Mouse (Mus musculus): ENCODE results near the gene Rin3.

The Rin3 gene

DNA sequence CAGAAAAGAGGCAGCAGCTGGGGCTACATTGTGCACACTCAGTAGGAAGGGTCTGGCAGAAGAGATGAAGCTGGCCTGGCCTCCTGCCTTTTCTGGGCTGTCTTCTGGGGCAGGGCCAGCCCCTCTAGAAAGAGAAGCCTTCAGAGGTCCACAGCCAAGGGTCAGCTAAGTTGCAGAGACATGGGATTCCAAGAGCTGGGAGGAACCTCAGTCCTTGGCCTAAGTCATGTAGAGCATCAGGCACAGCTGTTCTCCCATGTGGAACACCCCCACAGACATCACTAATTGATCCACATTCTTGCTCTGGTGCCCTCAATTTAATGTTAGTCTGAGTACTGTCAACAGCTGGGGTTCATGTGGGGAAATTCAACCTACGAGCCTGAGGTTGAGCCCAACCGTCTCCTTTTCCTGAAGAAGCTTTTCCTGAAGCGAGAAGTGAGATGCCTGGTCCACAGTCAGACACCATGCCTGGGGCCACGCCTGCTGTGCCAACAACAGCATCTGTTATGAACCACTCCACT, 20.0 kb downstream of the Rin3 start:
- DNase-seq (ENCODE audit: low spot score) = no peak

DNA sequence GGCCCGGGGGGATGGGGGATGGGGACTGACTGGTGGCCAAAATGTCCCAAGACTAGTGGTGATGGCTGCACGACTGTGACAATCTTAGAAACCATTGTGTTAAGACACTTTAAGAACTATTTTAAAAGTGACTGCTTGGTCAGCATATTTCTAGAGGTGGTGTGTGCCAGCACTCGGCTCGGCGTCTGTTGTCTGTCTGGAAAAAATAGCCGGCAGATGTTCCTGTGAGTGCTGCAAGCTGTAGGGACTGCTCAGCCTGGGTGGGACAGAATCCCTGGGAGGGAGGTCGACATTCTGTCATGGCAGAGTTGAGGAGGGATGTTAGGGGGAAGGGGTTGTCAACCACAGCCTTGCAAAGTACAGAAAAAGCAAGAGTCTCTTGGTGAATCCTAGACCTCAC, 21.0 kb downstream of the Rin3 start:
- no peak for DNase-seq (ENCODE audit: low spot score)

DNA sequence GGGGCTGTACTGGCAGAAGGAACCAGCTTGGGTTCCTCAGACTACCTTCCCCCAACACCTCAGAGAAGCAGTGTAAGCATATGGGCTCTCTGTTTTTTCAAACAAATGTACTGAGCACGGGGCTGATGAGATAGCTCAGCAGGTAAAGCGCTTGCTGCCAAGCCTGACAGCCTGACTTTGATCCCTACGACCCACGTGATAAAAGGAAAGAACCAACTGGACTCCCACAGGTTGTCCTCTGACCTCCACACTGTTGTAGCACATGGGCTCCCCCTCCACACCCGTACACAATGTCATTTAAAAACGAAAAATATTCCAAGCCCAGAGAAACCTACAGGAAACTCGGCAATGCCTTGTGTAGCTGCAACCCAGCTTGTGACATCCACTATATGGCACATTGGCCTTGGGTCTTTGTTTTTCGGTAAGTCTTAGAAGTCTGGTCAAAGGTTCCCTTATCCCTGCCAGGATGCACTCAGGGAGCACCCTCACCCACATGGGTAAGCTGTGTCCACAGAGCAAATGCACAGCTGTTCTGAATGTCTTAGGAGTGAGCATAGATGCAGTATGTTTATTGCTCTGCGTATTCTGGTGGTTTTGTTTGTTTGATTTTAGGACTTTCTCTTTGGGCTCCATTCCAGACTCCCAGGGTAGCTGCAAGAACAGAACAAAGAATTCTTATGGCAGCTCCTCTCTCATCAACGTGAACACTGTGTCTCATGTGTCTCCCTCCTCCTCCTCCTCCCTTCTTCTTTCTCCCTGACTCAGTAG, 22.4 kb downstream of the Rin3 start:
- DNase-seq (ENCODE audit: low spot score) = no peak

DNA sequence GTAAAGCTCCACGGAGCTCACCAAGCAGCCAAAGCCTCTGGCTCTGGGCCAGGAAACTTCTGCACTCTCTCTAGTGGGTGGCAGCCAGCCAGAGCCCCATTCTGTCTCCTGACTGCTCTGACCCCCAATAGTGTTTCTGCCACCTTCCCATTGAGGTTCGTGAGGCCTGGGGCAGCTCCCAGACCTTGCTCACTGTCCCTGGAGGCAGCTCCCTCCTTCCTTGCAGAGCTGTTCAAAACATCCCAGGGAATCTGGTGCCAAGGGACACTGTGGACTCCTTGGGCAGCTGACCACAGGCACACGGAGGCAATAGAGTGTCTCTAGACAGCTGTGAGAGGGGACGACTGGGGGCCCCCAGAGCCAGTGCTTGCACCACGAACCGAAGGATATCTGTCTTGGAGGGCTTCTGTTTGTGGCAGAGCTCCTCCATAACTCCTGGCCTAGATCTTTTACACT, 25.2 kb downstream of the Rin3 start:
- DNase-seq (ENCODE audit: low spot score) = no peak

DNA sequence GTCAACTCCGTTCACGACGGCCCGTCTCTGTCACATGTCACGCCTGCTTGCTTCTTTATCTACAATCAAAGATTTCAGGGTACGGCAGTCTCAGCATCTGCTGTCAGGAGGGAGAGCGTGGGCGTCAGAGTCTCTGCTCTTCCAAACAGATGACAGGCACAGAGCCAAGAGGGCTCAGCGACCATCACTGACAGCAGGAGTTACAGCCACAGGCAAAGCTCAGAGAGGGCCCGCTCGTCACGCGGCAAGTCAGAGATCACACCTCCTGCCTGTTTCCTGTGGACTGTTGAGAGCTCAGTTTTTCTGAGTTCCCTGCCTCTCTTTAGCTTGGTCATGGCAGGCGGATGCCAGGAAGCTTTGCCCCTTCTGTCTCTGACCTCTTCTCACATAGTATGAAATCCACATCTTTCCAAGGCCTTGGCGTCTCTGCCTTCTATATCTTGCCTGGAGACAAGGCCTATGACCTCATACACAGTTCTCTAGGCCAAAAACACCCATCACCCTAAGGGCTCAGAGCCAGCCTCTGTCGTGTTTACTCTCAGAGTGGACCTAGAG, 25.7 kb downstream of the Rin3 start:
- DNase-seq (ENCODE audit: low spot score) = no peak

DNA sequence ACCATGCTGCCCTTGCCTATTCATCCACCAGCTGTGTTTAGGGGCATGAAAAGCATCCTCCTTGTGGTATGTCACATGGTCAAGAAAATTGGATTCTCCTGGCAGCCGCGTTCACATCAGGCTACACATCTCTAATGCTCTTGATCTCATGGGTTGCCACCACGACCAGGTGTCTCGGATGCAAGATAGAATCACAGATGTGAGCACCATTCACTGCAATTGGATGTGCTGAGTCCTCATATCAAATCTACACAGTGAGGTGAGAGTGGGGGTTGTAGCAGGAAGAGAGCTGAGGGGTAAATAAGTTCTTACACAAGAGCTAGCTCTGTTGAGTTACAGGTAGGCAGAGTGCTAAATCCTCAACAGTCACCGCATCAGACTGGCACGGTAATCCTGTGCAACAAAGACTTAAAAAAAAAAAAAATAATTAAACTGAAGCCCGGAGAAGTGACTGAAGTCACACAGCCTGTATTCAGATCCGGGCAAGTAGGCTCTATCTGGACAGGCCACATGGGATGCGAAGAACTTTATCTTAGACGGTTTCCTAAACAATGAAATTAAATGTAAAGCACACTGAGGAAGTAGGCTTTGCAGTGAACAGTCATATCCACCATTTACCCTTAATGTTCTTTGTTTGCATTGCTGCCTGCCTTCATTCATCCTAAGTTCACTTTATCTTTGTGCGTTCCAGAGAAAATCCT, 26.4 kb downstream of the Rin3 start:
- no peak for DNase-seq (ENCODE audit: low spot score)

DNA sequence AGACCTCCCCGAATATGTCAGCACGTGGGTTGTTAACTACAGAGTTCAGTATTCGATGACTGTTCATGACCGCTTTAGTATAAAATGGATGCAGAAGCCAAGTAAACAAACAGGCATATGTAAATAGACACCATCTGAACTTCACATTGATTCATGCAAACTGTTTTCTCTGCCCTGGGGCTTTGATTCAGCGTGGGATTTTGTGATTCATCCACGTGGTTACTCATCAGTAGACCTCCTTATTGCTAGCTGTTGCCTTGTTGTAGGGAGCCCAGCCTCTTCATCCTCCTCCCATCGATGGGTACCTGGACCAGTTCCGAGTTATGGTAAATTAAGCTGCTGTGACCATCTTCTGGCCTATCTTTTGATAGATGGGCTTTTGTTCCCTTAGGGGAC, 26.9 kb downstream of the Rin3 start:
- no peak for DNase-seq (ENCODE audit: low spot score)

DNA sequence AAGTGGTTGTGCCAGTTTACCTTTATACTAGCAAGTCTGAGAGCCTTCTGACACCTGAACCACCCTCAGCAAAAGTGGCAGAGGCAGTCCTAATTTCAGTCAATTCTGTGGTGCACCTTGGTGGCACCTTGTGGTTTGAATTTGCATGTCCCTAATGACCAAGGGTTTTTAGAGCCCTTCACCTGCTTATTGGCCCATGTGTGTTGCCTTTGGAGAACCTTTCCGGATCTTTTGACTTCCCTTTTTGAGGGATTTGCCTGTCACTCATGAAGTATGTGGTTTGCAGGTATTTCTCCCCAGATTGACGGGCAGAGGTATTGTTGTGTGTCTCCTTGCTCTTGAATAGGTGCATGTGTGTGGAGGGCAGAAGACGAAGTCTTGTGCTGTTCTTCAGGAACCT, 27.4 kb downstream of the Rin3 start:
- no peak for DNase-seq (ENCODE audit: low spot score)

DNA sequence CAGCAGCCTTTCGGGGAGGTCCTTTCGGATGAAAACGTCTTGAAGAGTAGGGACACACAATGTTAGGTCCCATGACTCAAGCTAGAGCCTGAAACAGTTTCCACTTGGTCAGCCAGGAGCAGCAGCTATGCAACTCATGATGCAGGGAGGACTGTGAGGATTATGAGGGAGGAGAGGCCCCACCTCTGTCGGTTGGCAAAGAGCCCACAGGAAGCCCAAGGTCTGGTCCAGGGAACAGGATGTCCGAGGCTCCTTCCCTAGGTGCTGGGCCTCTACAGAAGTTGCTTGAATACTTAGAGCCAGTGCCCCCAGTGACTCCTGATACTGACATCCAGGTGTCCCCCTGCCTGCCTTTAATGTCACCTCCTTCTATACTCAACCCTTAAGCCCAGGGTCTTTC, 28.6 kb downstream of the Rin3 start:
- no peak for DNase-seq (ENCODE audit: low spot score)

DNA sequence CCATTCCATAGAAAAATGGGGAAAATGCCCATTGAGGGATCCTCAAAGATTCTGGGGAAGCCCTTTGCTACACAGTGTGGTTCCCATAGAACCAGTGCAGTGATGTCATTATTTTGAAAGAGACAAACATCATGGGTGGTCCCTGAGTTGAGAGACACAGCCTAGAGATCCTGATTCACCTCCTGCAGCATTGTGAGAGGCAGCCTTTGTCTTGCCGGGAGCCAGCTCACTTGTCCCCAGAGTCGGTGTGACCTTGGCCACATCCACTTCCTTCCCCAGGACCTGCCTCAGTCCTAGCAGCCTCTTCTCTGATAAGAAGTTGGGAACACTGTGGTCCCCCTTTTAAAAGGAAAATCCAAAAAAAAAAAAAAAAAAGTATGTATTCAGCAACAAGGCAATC, 36.3 kb downstream of the Rin3 start:
- DNase-seq (ENCODE audit: low spot score) = no peak

DNA sequence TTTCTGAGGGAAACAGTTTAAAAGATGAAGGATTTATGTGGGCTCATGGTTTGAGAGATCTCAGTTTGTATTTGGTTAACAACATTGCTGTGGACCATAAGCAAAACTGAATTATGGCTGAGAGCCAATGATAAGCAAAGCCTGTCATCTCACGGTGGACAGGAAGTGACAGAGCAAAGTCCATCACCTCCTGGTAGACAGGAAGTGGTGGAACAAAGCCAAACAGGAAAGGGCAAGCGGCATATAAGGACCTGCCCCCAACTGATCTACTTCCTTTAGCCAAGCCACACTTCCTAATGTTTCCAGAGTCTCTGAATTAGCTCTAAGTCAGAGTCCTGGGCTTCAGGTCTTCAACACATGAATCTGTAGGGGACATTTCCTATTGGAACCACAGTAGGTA, 37.1 kb downstream of the Rin3 start:
- no peak for DNase-seq (ENCODE audit: low spot score)

DNA sequence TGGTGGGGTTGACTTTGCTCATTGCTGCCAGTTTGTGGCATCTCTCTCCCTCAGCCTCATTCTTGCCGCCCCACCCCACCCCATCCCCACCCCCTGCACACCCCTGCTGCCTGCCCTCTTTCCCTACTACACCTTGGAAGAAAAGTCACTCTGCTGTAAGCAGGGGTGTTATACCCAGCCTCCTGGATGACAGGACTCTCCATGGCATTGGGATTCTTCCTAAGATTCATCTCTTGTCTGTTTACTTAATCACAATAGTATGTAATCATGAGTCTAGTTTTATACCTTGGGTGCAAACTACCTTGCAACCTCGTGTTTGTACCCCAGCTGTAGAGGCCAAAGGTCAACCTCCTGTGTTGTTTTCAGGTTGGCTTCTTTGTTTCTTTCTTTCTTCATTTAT, 37.5 kb downstream of the Rin3 start:
- no peak for DNase-seq (ENCODE audit: low spot score)

DNA sequence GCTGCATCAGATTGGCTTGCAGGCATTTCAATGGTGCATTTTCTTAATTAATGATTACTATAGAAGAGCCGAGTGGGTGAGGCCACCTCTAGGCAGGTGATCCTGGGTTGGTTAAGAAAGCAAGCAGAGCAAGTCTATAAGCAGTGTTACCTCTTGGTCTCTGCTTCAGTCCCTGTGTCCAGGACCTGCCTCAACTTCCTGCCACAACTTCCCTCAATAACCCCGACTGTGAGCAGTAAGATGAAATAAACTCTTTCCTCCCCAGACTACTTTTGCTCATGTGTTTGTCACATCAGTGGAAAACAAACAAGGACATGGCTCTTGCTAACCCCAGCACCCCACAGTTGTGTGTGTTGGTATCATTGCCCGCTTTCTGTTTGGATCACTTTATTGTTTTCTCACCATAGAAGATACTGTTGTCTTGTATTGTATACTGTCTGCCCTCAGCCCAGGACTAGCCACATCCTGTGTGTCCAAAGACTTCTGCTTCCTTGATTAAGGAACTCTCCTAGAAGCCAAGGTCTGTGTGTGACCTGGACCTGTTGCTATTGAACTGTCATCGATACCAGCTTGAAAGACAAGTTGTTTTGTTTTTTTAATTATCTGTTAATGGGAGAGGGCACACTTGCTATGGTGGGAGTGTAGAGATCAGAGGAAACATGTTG, 38.3 kb downstream of the Rin3 start:
- DNase-seq (ENCODE audit: low spot score) = no peak

DNA sequence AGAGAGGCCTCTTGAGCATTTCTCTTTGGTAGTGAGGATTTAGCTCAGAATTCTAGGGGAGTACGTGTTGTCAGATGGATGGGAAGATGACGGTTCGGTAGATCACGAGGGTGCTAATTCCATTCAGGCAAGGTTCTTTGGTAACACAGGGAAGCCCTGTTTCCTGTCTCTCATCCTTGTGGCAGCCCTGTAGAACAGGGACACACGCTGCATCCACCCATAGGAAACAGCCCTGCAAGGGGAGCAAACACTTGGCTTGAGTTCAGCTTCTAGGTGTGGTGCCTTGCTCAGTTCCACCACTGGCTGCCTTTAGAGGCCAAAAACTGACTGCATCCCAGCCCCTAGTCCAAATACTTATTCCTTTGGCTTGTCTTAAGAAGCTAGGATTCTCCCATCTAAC, 39.0 kb downstream of the Rin3 start:
- no peak for DNase-seq (ENCODE audit: low spot score)

DNA sequence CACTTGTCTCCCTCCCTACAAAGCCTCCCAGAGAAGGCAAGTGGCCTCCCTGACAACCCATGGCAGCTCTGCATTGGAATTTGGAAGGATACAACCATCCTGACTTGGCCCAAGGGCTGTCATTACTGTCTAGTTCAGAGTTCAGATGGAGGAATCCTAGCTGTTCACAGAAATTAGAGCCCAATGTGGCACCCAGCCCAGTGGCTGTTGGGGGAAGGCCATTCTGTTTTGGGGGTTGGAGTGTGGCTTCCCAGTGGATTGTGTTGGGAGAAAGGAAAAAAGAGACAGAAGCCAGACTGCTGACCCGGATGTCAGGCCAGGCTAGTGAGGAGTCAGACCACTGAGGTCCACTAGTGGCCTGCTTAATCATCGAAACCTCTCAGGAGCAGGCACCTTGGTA, 40.5 kb downstream of the Rin3 start:
- DNase-seq (ENCODE audit: low spot score) = no peak

DNA sequence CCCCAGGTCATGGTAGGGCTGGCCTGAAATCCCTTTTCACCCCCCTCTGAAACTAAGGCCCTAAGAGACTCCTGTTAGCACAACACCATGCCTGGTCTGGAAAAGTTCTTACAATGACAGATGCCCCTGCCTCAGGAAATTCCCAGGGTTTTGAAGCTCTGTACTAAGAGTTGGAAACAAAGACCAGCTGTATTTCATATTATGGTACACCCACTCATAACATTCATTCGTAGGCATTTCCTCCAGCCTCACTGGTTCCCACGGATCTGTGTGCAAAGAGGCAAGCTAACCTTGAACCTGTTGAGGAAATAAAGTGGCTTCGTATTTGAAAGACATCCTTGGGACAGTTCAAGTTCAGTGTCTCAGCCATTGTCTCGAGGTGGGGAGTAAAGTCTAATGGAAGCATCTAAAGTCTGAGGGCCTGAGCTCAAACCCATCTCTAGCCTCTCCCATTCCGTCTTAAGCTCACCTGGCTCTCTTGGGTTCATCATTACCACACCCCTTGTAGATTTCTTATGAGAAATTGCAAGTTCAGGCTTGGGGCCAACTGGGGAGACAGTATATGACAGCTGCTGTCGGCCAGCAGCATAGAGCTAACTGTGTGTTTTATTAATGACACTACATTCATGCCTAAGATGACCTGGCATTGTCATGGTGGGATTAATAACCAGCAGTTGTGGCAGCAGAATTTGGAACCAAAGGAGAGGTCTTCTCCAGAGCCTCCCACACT, 41.5 kb downstream of the Rin3 start:
- no peak for DNase-seq (ENCODE audit: low spot score)

DNA sequence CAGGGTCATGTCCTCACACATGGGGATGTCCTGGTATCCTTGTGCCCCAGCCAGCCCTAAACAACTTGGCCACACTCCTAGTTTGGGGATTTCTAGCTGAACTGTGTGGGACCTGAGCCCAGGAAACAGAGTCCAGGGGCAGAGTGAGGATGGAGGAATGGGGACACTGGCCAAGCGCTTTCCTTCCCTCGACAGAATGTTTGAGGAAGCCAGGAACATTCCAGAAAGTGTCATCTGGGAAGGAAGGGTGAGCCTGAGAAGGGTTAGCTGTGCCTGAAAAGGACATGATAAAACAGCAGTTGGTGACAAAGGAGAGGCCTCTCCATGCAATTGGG, 42.0 kb downstream of the Rin3 start:
- DNase-seq (ENCODE audit: low spot score) = no peak

DNA sequence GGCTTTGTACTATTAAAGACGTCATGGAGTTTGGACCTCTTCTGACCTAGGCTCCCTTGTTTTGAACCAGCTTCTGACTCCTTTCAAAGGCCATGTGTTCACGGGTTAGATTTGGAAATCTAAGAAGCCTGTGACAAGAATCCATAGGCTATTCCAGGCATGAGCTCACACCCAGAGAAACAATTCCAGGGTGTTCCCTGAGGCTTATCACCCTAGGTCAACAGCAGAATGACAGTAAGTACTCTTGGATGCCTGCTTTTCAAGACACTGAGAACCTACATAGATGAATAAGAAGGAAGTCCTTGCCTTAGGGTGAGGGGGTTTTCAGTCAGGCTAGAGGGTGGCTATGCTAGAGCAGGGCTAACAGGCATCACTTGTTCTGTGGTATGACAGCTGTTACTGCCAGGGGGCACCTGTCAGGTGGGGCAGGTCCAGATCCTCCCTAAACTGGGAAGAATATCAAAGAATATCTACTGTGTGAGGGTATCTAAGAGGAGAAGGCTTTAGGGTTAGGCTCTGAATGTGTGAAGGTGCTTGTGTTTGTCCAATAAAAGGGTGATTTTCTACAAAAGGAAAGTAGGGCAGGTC, 44.0 kb downstream of the Rin3 start:
- DNase-seq (ENCODE audit: low spot score) = no peak

DNA sequence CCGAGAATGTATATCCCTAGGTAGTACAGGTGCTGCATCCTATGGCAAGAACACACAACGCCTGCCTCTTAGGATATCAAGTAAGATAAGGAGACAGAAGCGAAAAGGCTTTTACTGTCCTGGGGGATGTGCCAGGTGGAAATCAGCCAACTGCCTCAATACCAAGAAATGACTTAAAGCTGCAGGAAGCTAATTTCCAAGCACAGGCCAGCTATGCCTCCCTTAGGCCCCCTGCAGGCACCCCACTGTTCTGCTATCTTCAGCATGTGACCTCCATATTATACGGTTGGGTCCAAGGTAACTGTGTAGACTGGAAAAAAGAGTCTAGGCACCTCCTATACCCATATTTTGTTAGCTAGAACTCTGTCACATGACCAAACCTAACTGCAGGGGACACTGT, 44.7 kb downstream of the Rin3 start:
- DNase-seq (ENCODE audit: low spot score) = no peak

DNA sequence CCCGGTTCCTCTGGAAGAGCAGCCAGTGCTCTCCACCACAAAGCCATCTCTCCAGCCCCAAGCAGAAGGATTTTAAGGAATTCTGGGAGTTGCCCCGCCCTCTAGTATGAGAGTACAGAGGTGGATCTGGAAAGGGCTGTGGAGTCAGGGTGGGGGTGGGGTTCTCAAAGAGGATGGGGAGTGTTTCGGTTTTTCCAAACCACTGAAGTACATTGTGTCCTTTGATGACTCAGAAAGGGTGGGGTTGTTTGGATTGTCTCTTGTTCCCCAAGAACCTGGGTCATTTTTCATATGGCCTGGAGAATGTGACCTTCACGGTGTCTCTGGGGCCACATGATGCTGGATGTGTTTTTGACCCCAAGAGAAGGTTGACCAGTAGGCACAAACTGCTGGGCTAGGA, 45.2 kb downstream of the Rin3 start:
- no peak for DNase-seq (ENCODE audit: low spot score)

DNA sequence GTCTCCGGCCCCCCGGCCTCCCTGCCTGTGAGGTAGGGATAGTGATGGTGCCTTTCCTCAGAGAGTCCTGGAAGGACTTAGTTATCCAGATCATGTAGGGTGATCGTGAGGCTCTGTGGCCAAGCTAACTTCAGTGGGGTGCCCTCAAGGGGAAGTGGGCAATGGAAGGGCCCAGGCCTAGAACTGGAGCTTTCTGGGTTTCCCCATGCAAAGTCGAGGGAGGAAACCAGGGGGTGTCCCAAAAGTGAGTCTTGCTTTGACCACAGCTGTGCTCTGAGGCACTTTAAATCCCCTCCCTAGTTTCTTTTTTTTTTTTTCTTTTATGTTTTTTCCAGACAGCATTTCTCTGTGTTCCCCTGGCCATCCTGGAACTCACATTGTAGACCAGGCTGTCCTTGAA, 47.3 kb downstream of the Rin3 start:
- DNase-seq (ENCODE audit: low spot score) = no peak

DNA sequence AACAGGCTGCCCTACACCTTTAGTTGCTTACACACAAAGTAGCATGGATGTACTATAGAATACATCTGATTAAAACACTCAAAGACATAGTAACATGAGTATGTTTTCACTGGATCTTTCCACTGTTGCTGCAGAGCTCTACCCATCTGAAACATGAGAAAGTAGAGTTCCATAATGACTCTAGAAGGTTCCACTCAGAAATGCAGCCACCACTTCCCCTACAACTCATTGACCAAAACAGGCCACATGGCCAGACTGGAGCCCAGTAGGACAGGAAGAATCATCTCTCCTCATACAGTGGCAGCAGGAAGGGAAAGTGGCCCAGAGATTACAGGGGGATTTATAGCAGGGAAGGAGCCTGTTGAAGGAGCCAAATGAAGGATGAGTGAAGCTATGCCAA, 47.9 kb downstream of the Rin3 start:
- no peak for DNase-seq (ENCODE audit: low spot score)

Data from embryo, embryonic 10.5 days (tissue).